Mouse (Mus musculus) stomach, embryonic 14.5 days (tissue): ENCODE results near the gene Adamts8. TPM values are rescaled to one million over a fixed set of nuclear protein-coding genes. Genes with fewer than 3 reads are reported as not detected.

Source experiments
- ATAC-seq: fragments of 200-750 bp; cut with Nextera tagmentation; 2 replicates; pipeline ENCODE4 v1.8.0; 2017; ENCODE audit warnings: low read depth, moderate TSS enrichment; ENCODE audit not compliant: insufficient number of reproducible peaks, insufficient read depth, low FRiP score
- H3K27ac ChIP-seq: fragments of 300-500 bp; sonication (generic); 2 replicates; pipeline ENCODE4 v1.5.1; 2014; ENCODE audit warnings: mild to moderate bottlenecking, low read length, moderate library complexity, mixed read lengths
- H3K27me3 ChIP-seq: fragments of 300-500 bp; sonication (generic); 2 replicates; pipeline ENCODE4 v1.6.1; 2014; ENCODE audit warnings: low read length, control low read depth, mixed read lengths; ENCODE audit not compliant: control insufficient read depth, insufficient read depth
- H3K36me3 ChIP-seq: fragments of 300-500 bp; sonication (generic); 2 replicates; pipeline ENCODE4 v1.6.1; 2014; ENCODE audit warnings: mild to moderate bottlenecking, control low read depth, low read length, moderate library complexity, mixed read lengths; ENCODE audit not compliant: control insufficient read depth, insufficient read depth
- H3K4me1 ChIP-seq: fragments of 300-500 bp; sonication (generic); 2 replicates; pipeline ENCODE4 v1.6.1; 2014; ENCODE audit warnings: low read length, control low read depth, mixed read lengths; ENCODE audit not compliant: control insufficient read depth, insufficient read depth
- H3K4me2 ChIP-seq: fragments of 300-500 bp; sonication (generic); replicated peaks from 2 replicates; pipeline ENCODE4 v1.6.1; 2014; ENCODE audit warnings: low read depth, low read length, control low read depth
- H3K4me3 ChIP-seq: fragments of 300-500 bp; sonication (generic); 2 replicates; pipeline ENCODE4 v1.5.1; 2014; ENCODE audit warnings: low read depth, low read length, control low read depth
- H3K9ac ChIP-seq: fragments of 300-500 bp; sonication (generic); replicated peaks from 2 replicates; pipeline ENCODE4 v1.6.1; 2014; ENCODE audit warnings: low read depth, mild to moderate bottlenecking, control low read depth, low read length, moderate library complexity, mixed read lengths
- H3K9me3 ChIP-seq: fragments of 300-500 bp; sonication (generic); 2 replicates; pipeline ENCODE4 v1.6.1; 2016; ENCODE audit warnings: low read depth, low read length, control low read depth; ENCODE audit not compliant: control insufficient read depth
- WGBS: fragments of 180-500 bp; shearing (Covaris S2); extraction: QIAGEN DNeasy Blood & Tissue Kit; methylation state at CpG from one replicate; pipeline ENCODE4 v1.1.7; 2014; 5-methylcytosine and 5-hydroxymethylcytosine counted together
- polyA plus RNA-seq: library from polyadenylated mRNA; unstranded; fragments of >200 nt; fragmentation: Nextera tagmentation; extraction: Ambion mirVana; gene quantifications from 2 replicates; pipeline ENCODE4 v1.2.1, GENCODE M21; 2014

Gene Adamts8
- polyA plus RNA-seq, 1 experiment from 2014 or later = 8.1 TPM

- no peak overlapping the region for H3K27ac ChIP-seq
- 75% methylated on average over 4 of the region's 4 CpGs for WGBS
- no peaks in the 10 kb centered on the region for H3K36me3 ChIP-seq
- no peaks in the 10 kb centered on the region for H3K9me3 ChIP-seq
- no peak overlapping the region for H3K9ac ChIP-seq
- H3K27me3 ChIP-seq = no peaks in the 10 kb centered on the region
- no peak for ATAC-seq
- 0 out of 2 replicates have a peak, but pooled peaks cover 3% of the 10 kb centered on the region for H3K4me1 ChIP-seq
- H3K4me3 ChIP-seq = no peak overlapping the region
- no peak overlapping the region for H3K4me2 ChIP-seq
Observed at GRCm38 (mm10) chr9:30949971-30950370, 7.6 kb downstream of the Adamts8 start.

- 38% methylated on average over 4 of the region's 4 CpGs for WGBS
- no peak for ATAC-seq
- no peak overlapping the region for H3K4me3 ChIP-seq
Observed at GRCm38 (mm10) chr9:30950592-30950991, 8.2 kb downstream of the Adamts8 start.

GRCm38 (mm10) chr9:30951461-30951860 lies 9.1 kb downstream of the Adamts8 start:
- H3K4me2 ChIP-seq = no peak overlapping the region
- 82% methylated on average over 5 of the region's 5 CpGs for WGBS
- H3K27me3 ChIP-seq = no peaks in the 10 kb centered on the region
- no peak for ATAC-seq
- H3K9ac ChIP-seq = no peak overlapping the region
- H3K4me3 ChIP-seq = no peak overlapping the region
- H3K9me3 ChIP-seq = no peaks in the 10 kb centered on the region
- no peak overlapping the region for H3K27ac ChIP-seq
- H3K4me1 ChIP-seq = 0 out of 2 replicates have a peak, but pooled peaks cover 3% of the 10 kb centered on the region
- no peaks in the 10 kb centered on the region for H3K36me3 ChIP-seq

More at GRCm38 (mm10) chr9:30950592-30950991, 8.2 kb downstream of the Adamts8 start:
- Histone ChIP-seq H3K36me3 (no peaks in the 10 kb centered on the region), H3K9ac (no peak overlapping the region), H3K27ac (no peak overlapping the region), H3K9me3 (no peaks in the 10 kb centered on the region), H3K4me1 (0 out of 2 replicates have a peak, but pooled peaks cover 3% of the 10 kb centered on the region), H3K4me2 (no peak overlapping the region), H3K27me3 (no peaks in the 10 kb centered on the region)

- WGBS = 49% methylated on average over 8 of the region's 8 CpGs
- no peaks in the 10 kb centered on the region for H3K27me3 ChIP-seq
- no peaks in the 10 kb centered on the region for H3K9me3 ChIP-seq
- H3K36me3 ChIP-seq = no peaks in the 10 kb centered on the region
- 0 out of 2 replicates have a peak, but pooled peaks have one; percentile 33 for ATAC-seq
- H3K4me2 ChIP-seq = no peak overlapping the region
- H3K9ac ChIP-seq = no peak overlapping the region
- H3K4me3 ChIP-seq = no peak overlapping the region
- no peak overlapping the region for H3K27ac ChIP-seq
- H3K4me1 ChIP-seq = 0 out of 2 replicates have a peak, but pooled peaks cover 3% of the 10 kb centered on the region
Observed at GRCm38 (mm10) chr9:30953287-30953686, 10.9 kb downstream of the Adamts8 start.

GRCm38 (mm10) chr9:30955246-30955645 lies 12.9 kb downstream of the Adamts8 start:
- Histone ChIP-seq H3K4me1 (0 out of 2 replicates have a peak, but pooled peaks cover 3% of the 10 kb centered on the region), H3K4me3 (no peak overlapping the region), H3K4me2 (no peak overlapping the region), H3K36me3 (no peaks in the 10 kb centered on the region), H3K9me3 (no peaks in the 10 kb centered on the region), H3K27ac (no peak overlapping the region), H3K9ac (no peak overlapping the region), H3K27me3 (no peaks in the 10 kb centered on the region)
- no peak for ATAC-seq
- WGBS = 85% methylated on average over 9 of the region's 9 CpGs

GRCm38 (mm10) chr9:30963780-30964179 lies 21.4 kb downstream of the Adamts8 start:
- Histone ChIP-seq H3K27me3 (no peaks in the 10 kb centered on the region), H3K9me3 (no peaks in the 10 kb centered on the region), H3K36me3 (no peaks in the 10 kb centered on the region), H3K27ac (no peak overlapping the region), H3K4me1 (peaks cover 3% of the 10 kb centered on the region; the same call in 1 of the 2 replicates), H3K9ac (no peak overlapping the region), H3K4me3 (no peak overlapping the region), H3K4me2 (no peak overlapping the region)
- WGBS = 88% methylated on average over 4 of the region's 4 CpGs
- no peak for ATAC-seq

GRCm38 (mm10) chr9:30964685-30965084 lies 22.3 kb downstream of the Adamts8 start:
- no peaks in the 10 kb centered on the region for H3K36me3 ChIP-seq
- H3K27ac ChIP-seq = peak overlapping the region; percentile 56; the same call in 1 of the 2 replicates
- WGBS = 45% methylated on average over 10 of the region's 10 CpGs

GRCm38 (mm10) chr9:30966881-30967280 lies 24.5 kb downstream of the Adamts8 start:
- H3K27ac ChIP-seq = no peak overlapping the region
- no peak overlapping the region for H3K4me3 ChIP-seq
- H3K4me2 ChIP-seq = no peak overlapping the region
- no peaks in the 10 kb centered on the region for H3K36me3 ChIP-seq
- no peak overlapping the region for H3K9ac ChIP-seq
- 57% methylated on average over 7 of the region's 7 CpGs for WGBS
- H3K27me3 ChIP-seq = no peaks in the 10 kb centered on the region
- no peak for ATAC-seq
- peaks cover 3% of the 10 kb centered on the region; the same call in 1 of the 2 replicates for H3K4me1 ChIP-seq
- H3K9me3 ChIP-seq = no peaks in the 10 kb centered on the region

More at GRCm38 (mm10) chr9:30964685-30965084, 22.3 kb downstream of the Adamts8 start:
- Histone ChIP-seq H3K27me3 (no peaks in the 10 kb centered on the region), H3K4me3 (no peak overlapping the region), H3K9ac (no peak overlapping the region), H3K4me2 (no peak overlapping the region), H3K9me3 (no peaks in the 10 kb centered on the region), H3K4me1 (peaks cover 3% of the 10 kb centered on the region; the same call in 1 of the 2 replicates)
- ATAC-seq = no peak; the same call in 1 of the 2 replicates

- Histone ChIP-seq H3K4me1 (peaks cover 3% of the 10 kb centered on the region; the same call in 1 of the 2 replicates), H3K4me3 (no peak overlapping the region), H3K9me3 (no peaks in the 10 kb centered on the region), H3K27ac (no peak overlapping the region), H3K36me3 (no peaks in the 10 kb centered on the region), H3K4me2 (no peak overlapping the region), H3K9ac (no peak overlapping the region), H3K27me3 (no peaks in the 10 kb centered on the region)
- ATAC-seq = no peak
- WGBS = 83% methylated on average over 6 of the region's 6 CpGs
Observed at GRCm38 (mm10) chr9:30968130-30968529, 25.8 kb downstream of the Adamts8 start.
